Mouse (Mus musculus) G1E (cell line): ENCODE measurements around the gene Mdm1.

Experiments used
- CTCF ChIP-seq: IDR thresholded peaks from 2 replicates; pipeline ENCODE4 v1.5.1; 2012; ENCODE audit warnings: low read depth, low read length, inconsistent platforms, mixed read lengths
- GATA1 ChIP-seq: IDR thresholded peaks from 2 replicates; pipeline ENCODE4 v1.6.1; 2012; ENCODE audit warnings: borderline replicate concordance, low read length, inconsistent platforms, mixed read lengths
- POLR2AphosphoS5 ChIP-seq: IDR thresholded peaks from 2 replicates; pipeline ENCODE4 v1.6.1; 2012; ENCODE audit warnings: low read depth, low read length, inconsistent platforms; ENCODE audit not compliant: insufficient replicate concordance
- TAL1 ChIP-seq: conservative IDR thresholded peaks from 2 replicates; pipeline ENCODE4 v1.6.1; 2012; ENCODE audit warnings: low read depth, low read length, inconsistent platforms, mixed read lengths

GRCm38 (mm10) chr10:118132993-118133392 lies 8.6 kb upstream of the Mdm1 start:
- TF ChIP-seq CTCF: no peak
- no peak for TF ChIP-seq GATA1
- no peak for TF ChIP-seq TAL1
- no peak for TF ChIP-seq POLR2AphosphoS5
